Mouse (Mus musculus): Measurements from ENCODE around the gene Cntn5.

DNA sequence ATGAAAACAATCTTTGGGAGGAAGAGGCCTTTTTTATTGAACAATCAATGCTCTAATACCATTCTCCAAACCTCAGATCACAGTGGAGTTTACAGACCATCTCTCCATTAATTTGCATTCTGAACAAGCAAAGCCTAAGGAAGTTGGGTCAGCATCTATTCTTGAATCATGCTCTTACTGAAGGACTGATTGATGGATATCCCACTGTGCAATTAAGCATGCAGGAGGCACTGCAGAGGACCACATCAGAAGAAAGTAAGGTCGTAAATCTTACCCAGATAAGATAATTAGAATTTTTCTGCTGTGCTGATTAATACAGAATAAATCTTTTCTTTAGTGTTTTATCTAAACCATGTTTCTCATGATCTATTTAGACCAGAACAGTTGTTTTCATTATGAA is 536.2 kb downstream of the Cntn5 start:
- TF ChIP-seq CTCF (conservative IDR thresholded peaks at IDR 0.05; ENCODE audit: low read length) (no peak), NANOG (IDR thresholded peaks at IDR 0.05; ENCODE audit: borderline replicate concordance, low read length) (no peak), POU5F1 (IDR thresholded peaks at IDR 0.05; ENCODE audit: borderline replicate concordance, low read length) (no peak)
